9 mouse cellular contexts compared by ENCODE assay signal in genomic region chr10:19691771-19692170, GRCm38 (mm10). TPM values are rescaled to one million over a fixed set of nuclear protein-coding genes. Genes with fewer than 3 reads are reported as not detected.
DNase-seq lines count a peak whose midpoint lies in the region; ATAC-seq and TF ChIP-seq lines count a peak whose summit lies in the region.
"Had no signal": no experiment of that assay in that cellular context is flagged by ENCODE, and none has a peak within 500 bp of the region (broad histone marks: within the 10 kb centered on the region; RNA-seq: fewer than 3 reads in every experiment).

No protein-coding gene starts in this region.

- TF ChIP-seq CTCF in intestine, postnatal 0 days (IDR thresholded peaks at IDR 0.05; ENCODE audit: low read depth): no peak
- TF ChIP-seq CTCF in left cerebral cortex, adult 2 months (IDR thresholded peaks at IDR 0.05): no peak

- no peak overlapping the region for H3K9ac ChIP-seq in intestine, postnatal 0 days (ENCODE audit: low read depth, low read length)
- no peak overlapping the region for H3K9ac ChIP-seq in intestine, embryonic 16.5 days (ENCODE audit: low read depth, low read length)
- no peak overlapping the region for H3K9ac ChIP-seq in liver, embryonic 16.5 days (ENCODE audit: low read depth, low read length)
- H3K9ac ChIP-seq in forebrain, embryonic 15.5 days (replicated peaks): no peak overlapping the region
- H3K9ac ChIP-seq: neural tube, embryonic 12.5 days had no signal

- 60% methylated on average over 13 of the region's 13 CpGs for WGBS in intestine, postnatal 0 days
- WGBS in intestine, embryonic 16.5 days: 50% methylated on average over 13 of the region's 13 CpGs
- WGBS in liver, embryonic 16.5 days (ENCODE audit: insufficient replicate concordance): 16% methylated on average over 13 of the region's 13 CpGs
- 86% methylated on average over 13 of the region's 13 CpGs for WGBS in forebrain, embryonic 15.5 days

- H3K9me3 ChIP-seq in intestine, postnatal 0 days (ENCODE audit: control insufficient read depth): no peaks in the 10 kb centered on the region
- no peaks in the 10 kb centered on the region for H3K9me3 ChIP-seq in intestine, embryonic 16.5 days (ENCODE audit: control insufficient read depth, low read length)
- H3K9me3 ChIP-seq in liver, embryonic 16.5 days (replicated peaks; ENCODE audit: control insufficient read depth, low read length): no peaks in the 10 kb centered on the region
- H3K9me3 ChIP-seq in forebrain, embryonic 15.5 days: no peaks in the 10 kb centered on the region
- H3K9me3 ChIP-seq: neural tube, embryonic 12.5 days had no signal

- peak; percentile 38 to 61 for DNase-seq in heart, adult 9 months (ENCODE audit: low spot score in 2 of 2)
- peak; percentile 66 for DNase-seq in spleen, adult 18-20 months
- no peak for DNase-seq in urinary bladder, postnatal 10 days (ENCODE audit: low spot score)
- DNase-seq in left cerebral cortex, adult 2 months (ENCODE audit: extremely low spot score in 1 of 2, low spot score in 2 of 2): no peak

- no peak for ATAC-seq in intestine, postnatal 0 days
- no peak for ATAC-seq in intestine, embryonic 16.5 days
- ATAC-seq in liver, embryonic 16.5 days (ENCODE audit: low read depth): peak; percentile 75
- ATAC-seq in forebrain, embryonic 15.5 days (replicated peaks): no peak

- no peaks in the 10 kb centered on the region for H3K4me1 ChIP-seq in intestine, postnatal 0 days (replicated peaks; ENCODE audit: control insufficient read depth, insufficient read depth, low read length)
- H3K4me1 ChIP-seq in intestine, embryonic 16.5 days (ENCODE audit: control insufficient read depth, insufficient read depth, low read length): 0 out of 2 replicates have a peak, but pooled peaks cover 2% of the 10 kb centered on the region
- no peaks in the 10 kb centered on the region; the same call in 1 of the 2 replicates for H3K4me1 ChIP-seq in liver, embryonic 16.5 days (ENCODE audit: control insufficient read depth, low read depth, low read length)
- no peaks in the 10 kb centered on the region for H3K4me1 ChIP-seq in forebrain, embryonic 15.5 days
- H3K4me1 ChIP-seq: neural tube, embryonic 12.5 days had no signal

- H3K4me3 ChIP-seq in intestine, postnatal 0 days (ENCODE audit: low read depth, low read length): no peak overlapping the region
- H3K4me3 ChIP-seq in intestine, embryonic 16.5 days (ENCODE audit: low read length): no peak overlapping the region
- H3K4me3 ChIP-seq in liver, embryonic 16.5 days (ENCODE audit: low read depth, low read length): no peak overlapping the region
- no peak overlapping the region for H3K4me3 ChIP-seq in left cerebral cortex, adult 2 months
- H3K4me3 ChIP-seq in forebrain, embryonic 15.5 days: no peak overlapping the region
- H3K4me3 ChIP-seq: neural tube, embryonic 12.5 days had no signal

- intact Hi-C loops in left cerebral cortex, adult 2 months (cut with DNase I): loop anchor here (5.0 kb wide), 2 partner anchors 199 to 449 kb away; no protein-coding TSS in a partner anchor

- H3K27ac ChIP-seq in intestine, postnatal 0 days (ENCODE audit: low read depth, low read length): no peak overlapping the region
- no peak overlapping the region for H3K27ac ChIP-seq in intestine, embryonic 16.5 days (ENCODE audit: low read length)
- H3K27ac ChIP-seq in liver, embryonic 16.5 days (ENCODE audit: low read length): peak overlapping the region; percentile 67
- H3K27ac ChIP-seq in left cerebral cortex, adult 2 months: no peak overlapping the region
- H3K27ac ChIP-seq in forebrain, embryonic 15.5 days (replicated peaks): no peak overlapping the region
- H3K27ac ChIP-seq: neural tube, embryonic 12.5 days had no signal

- H3K27me3 ChIP-seq in intestine, postnatal 0 days (replicated peaks; ENCODE audit: control insufficient read depth, insufficient read depth, low read length): no peaks in the 10 kb centered on the region
- no peaks in the 10 kb centered on the region for H3K27me3 ChIP-seq in intestine, embryonic 16.5 days (replicated peaks; ENCODE audit: control insufficient read depth, insufficient read depth, low read length)
- no peaks in the 10 kb centered on the region for H3K27me3 ChIP-seq in liver, embryonic 16.5 days (ENCODE audit: control insufficient read depth, insufficient read depth, low read depth, low read length)
- H3K27me3 ChIP-seq in forebrain, embryonic 15.5 days: no peaks in the 10 kb centered on the region
- H3K27me3 ChIP-seq: neural tube, embryonic 12.5 days had no signal

- no peaks in the 10 kb centered on the region for H3K36me3 ChIP-seq in intestine, postnatal 0 days (ENCODE audit: control insufficient read depth, insufficient read depth)
- H3K36me3 ChIP-seq in intestine, embryonic 16.5 days (ENCODE audit: control insufficient read depth, insufficient read depth, low read length): no peaks in the 10 kb centered on the region
- H3K36me3 ChIP-seq in liver, embryonic 16.5 days (ENCODE audit: control insufficient read depth, insufficient read depth): no peaks in the 10 kb centered on the region
- H3K36me3 ChIP-seq in forebrain, embryonic 15.5 days: no peaks in the 10 kb centered on the region
- H3K36me3 ChIP-seq: neural tube, embryonic 12.5 days had no signal

- 0 out of 2 replicates have a peak overlapping the region, but pooled peaks have one; percentile 17 for H3K4me2 ChIP-seq in intestine, postnatal 0 days (replicated peaks; ENCODE audit: low read depth)
- no peak overlapping the region for H3K4me2 ChIP-seq in intestine, embryonic 16.5 days (ENCODE audit: low read depth, low read length)
- H3K4me2 ChIP-seq in liver, embryonic 16.5 days (ENCODE audit: low read depth, low read length): peak overlapping the region; percentile 20; the same call in 1 of the 2 replicates
- H3K4me2 ChIP-seq in forebrain, embryonic 15.5 days (replicated peaks): no peak overlapping the region
- H3K4me2 ChIP-seq: neural tube, embryonic 12.5 days had no signal

RNA-seq across cellular contexts. Expression of gene Il20ra, which starts 20.6 kb away (rescaled TPM):
- polyA plus RNA-seq in intestine, postnatal 0 days (2015; fragmentation: Nextera tagmentation; extraction: Ambion mirVana): 0.05 and 0.09 TPM in 2 replicates
- 0.09 and 0.12 TPM in 2 replicates for polyA plus RNA-seq in intestine, embryonic 16.5 days (2015; fragmentation: Nextera tagmentation; extraction: Ambion mirVana)
- 0.07 TPM in 1 of 2 replicates, not detected in the other for polyA plus RNA-seq in liver, embryonic 16.5 days (2015; fragmentation: Nextera tagmentation; extraction: Ambion mirVana)
- under 1 TPM; 0.27 to 0.49 TPM for total RNA-seq in left cerebral cortex, adult 2 months (2021)
- 0.11 and 0.15 TPM in 2 replicates for polyA plus RNA-seq in forebrain, embryonic 15.5 days (2015; fragmentation: Nextera tagmentation; extraction: Ambion mirVana)
- polyA plus RNA-seq: neural tube, embryonic 12.5 days had no signal

Comparison
In these comparisons a context has a peak if more than half of its experiments do, and no peak if none do; other contexts are left out.
1. H3K4me2 ChIP-seq: peak in intestine, postnatal 0 days (single experiment) and liver, embryonic 16.5 days (single experiment); none in intestine, embryonic 16.5 days (single experiment) and forebrain, embryonic 15.5 days (single experiment).
2. DNase-seq: peak in heart, adult 9 months (2 of 2) and spleen, adult 18-20 months (2 of 2); none in urinary bladder, postnatal 10 days (single experiment) and left cerebral cortex, adult 2 months (0 of 2).